Mouse (Mus musculus) MEL (cell line): Measurements from ENCODE around the gene Eif2b3. TPM values are rescaled to one million over a fixed set of nuclear protein-coding genes. Genes with fewer than 3 reads are reported as not detected.

Experiments used
- DNase-seq: peaks from one replicate; pipeline ENCODE4 v3.0.0; 2011; ENCODE audit warnings: low read depth, low spot score
- H3K27ac ChIP-seq: 2 replicates; pipeline ENCODE4 v1.5.1; 2012; ENCODE audit warnings: low read depth, mild to moderate bottlenecking, control low read depth, low read length, moderate library complexity; ENCODE audit not compliant: control insufficient read depth
- H3K27me3 ChIP-seq, 2 experiments: fragments of 150-350 bp in 1 of 2; sonication (generic) in 1 of 2; 2 replicates each; pipeline ENCODE4 v1.6.1; 2012; ENCODE audit warnings: low read length in 2 of 2, mild to moderate bottlenecking in 2 of 2, improper control_type of control experiment in 1 of 2, moderate library complexity in 1 of 2; ENCODE audit not compliant: insufficient read depth in 2 of 2, control insufficient read depth in 1 of 2
- H3K36me3 ChIP-seq, 2 experiments: 2 replicates each; pipeline ENCODE4 v1.6.1; 2012 to 2014; ENCODE audit warnings: low read length in 2 of 2, improper control_type of control experiment in 1 of 2, inconsistent platforms in 1 of 2, mild to moderate bottlenecking in 1 of 2; ENCODE audit not compliant: insufficient read depth in 2 of 2, control insufficient read depth in 1 of 2
- H3K4me1 ChIP-seq, 2 experiments: fragments of 150-350 bp in 1 of 2; sonication (generic) in 1 of 2; 2 replicates each; pipeline ENCODE4 v1.6.1; 2012; ENCODE audit warnings: low read length in 2 of 2, improper control_type of control experiment in 1 of 2, mild to moderate bottlenecking in 1 of 2; ENCODE audit not compliant: insufficient read depth in 2 of 2, control insufficient read depth in 1 of 2
- H3K4me3 ChIP-seq, 2 experiments: fragments of 150-350 bp in 1 of 2; sonication (generic) in 1 of 2; 2 replicates each; pipeline ENCODE4 v1.5.1; 2012; ENCODE audit warnings: low read depth in 2 of 2, low read length in 2 of 2, mild to moderate bottlenecking in 2 of 2, moderate library complexity in 2 of 2, control low read depth in 1 of 2, improper control_type of control experiment in 1 of 2; ENCODE audit not compliant: control insufficient read depth in 1 of 2, insufficient read depth in 1 of 2
- H3K79me2 ChIP-seq: 2 replicates; pipeline ENCODE4 v1.6.1; 2012; ENCODE audit warnings: mild to moderate bottlenecking, low read length, moderate library complexity; ENCODE audit not compliant: control insufficient read depth, poor library complexity, insufficient read depth
- H3K9ac ChIP-seq: 2 replicates; pipeline ENCODE4 v1.6.1; 2012; ENCODE audit warnings: low read depth, mild to moderate bottlenecking, control low read depth, low read length, moderate library complexity; ENCODE audit not compliant: control insufficient read depth, poor library complexity, severe bottlenecking
- H3K9me3 ChIP-seq: fragments of 150-350 bp; sonication (generic); replicated peaks from 2 replicates; pipeline ENCODE4 v1.6.1; 2012; ENCODE audit warnings: mild to moderate bottlenecking, low read length, improper control_type of control experiment, moderate library complexity; ENCODE audit not compliant: insufficient read depth
- BHLHE40 ChIP-seq: IDR thresholded peaks from 2 replicates; pipeline ENCODE4 v1.6.1; 2012; ENCODE audit warnings: low read depth, mild to moderate bottlenecking, inconsistent platforms, low read length, improper control_type of control experiment, borderline replicate concordance
- CHD1 ChIP-seq: IDR thresholded peaks from 2 replicates; pipeline ENCODE4 v1.6.1; 2012; ENCODE audit warnings: low read depth, mild to moderate bottlenecking, inconsistent platforms, low read length, improper control_type of control experiment
- CTCF ChIP-seq, 3 experiments: IDR thresholded peaks in 2 of 3; conservative IDR thresholded peaks in 1 of 3; 2 replicates each; pipeline ENCODE4 v1.5.1; 2011 to 2012; ENCODE audit warnings: low read length in 3 of 3, low read depth in 2 of 3, mild to moderate bottlenecking in 2 of 3, improper control_type of control experiment in 1 of 3, inconsistent platforms in 1 of 3, mixed read lengths in 1 of 3, moderate library complexity in 1 of 3; ENCODE audit not compliant: control insufficient read depth in 1 of 3, insufficient read depth in 1 of 3, poor library complexity in 1 of 3, severe bottlenecking in 1 of 3
- E2F4 ChIP-seq: IDR thresholded peaks from 2 replicates; pipeline ENCODE4 v1.6.1; 2011; ENCODE audit warnings: low read depth, low read length, improper control_type of control experiment, borderline replicate concordance
- EP300 ChIP-seq, 2 experiments: IDR thresholded peaks; 2 replicates each; pipeline ENCODE4 v1.6.1; 2011; ENCODE audit warnings: improper control_type of control experiment in 2 of 2, low read length in 2 of 2, low read depth in 1 of 2, mild to moderate bottlenecking in 1 of 2
- ETS1 ChIP-seq: IDR thresholded peaks from 2 replicates; pipeline ENCODE4 v1.6.1; 2012; ENCODE audit warnings: low read depth, mild to moderate bottlenecking, inconsistent platforms, low read length, improper control_type of control experiment, moderate library complexity
- GABPA ChIP-seq: IDR thresholded peaks from 2 replicates; pipeline ENCODE4 v1.6.1; 2012; ENCODE audit warnings: low read depth, mild to moderate bottlenecking, inconsistent platforms, low read length, improper control_type of control experiment, moderate library complexity
- HCFC1 ChIP-seq: IDR thresholded peaks from 2 replicates; pipeline ENCODE4 v1.6.1; 2012; ENCODE audit warnings: low read depth, mild to moderate bottlenecking, inconsistent platforms, low read length, improper control_type of control experiment, moderate library complexity
- MAX ChIP-seq: IDR thresholded peaks from 2 replicates; pipeline ENCODE4 v1.6.1; 2011; ENCODE audit warnings: low read length, improper control_type of control experiment
- MAZ ChIP-seq: IDR thresholded peaks from 2 replicates; pipeline ENCODE4 v1.6.1; 2012; ENCODE audit warnings: low read depth, mild to moderate bottlenecking, inconsistent platforms, low read length, improper control_type of control experiment
- MYB ChIP-seq: IDR thresholded peaks from 2 replicates; pipeline ENCODE4 v1.6.1; 2011; ENCODE audit warnings: mild to moderate bottlenecking, low read depth, low read length, improper control_type of control experiment
- MYC ChIP-seq: IDR thresholded peaks from 2 replicates; pipeline ENCODE4 v1.6.1; 2011; ENCODE audit warnings: low read depth, mild to moderate bottlenecking, low read length, improper control_type of control experiment, moderate library complexity
- NELFE ChIP-seq: IDR thresholded peaks from 2 replicates; pipeline ENCODE4 v1.6.1; 2011; ENCODE audit warnings: low read depth, low read length, improper control_type of control experiment
- POLR2A ChIP-seq, 2 experiments: IDR thresholded peaks; 2 replicates each; pipeline ENCODE4 v1.6.1; 2011 to 2012; ENCODE audit warnings: low read length in 2 of 2, mild to moderate bottlenecking in 2 of 2, control low read depth in 1 of 2, improper control_type of control experiment in 1 of 2, low read depth in 1 of 2, moderate library complexity in 1 of 2; ENCODE audit not compliant: control insufficient read depth in 1 of 2, insufficient read depth in 1 of 2, poor library complexity in 1 of 2
- POLR2AphosphoS2 ChIP-seq: IDR thresholded peaks from 2 replicates; pipeline ENCODE4 v1.6.1; 2011; ENCODE audit warnings: low read length, improper control_type of control experiment
- RAD21 ChIP-seq: IDR thresholded peaks from 2 replicates; pipeline ENCODE4 v1.6.1; 2011; ENCODE audit warnings: mild to moderate bottlenecking, low read depth, low read length, improper control_type of control experiment
- RCOR1 ChIP-seq: IDR thresholded peaks from 2 replicates; pipeline ENCODE4 v1.6.1; 2012; ENCODE audit warnings: low read depth, mild to moderate bottlenecking, inconsistent platforms, low read length, improper control_type of control experiment
- SIN3A ChIP-seq: IDR thresholded peaks from 2 replicates; pipeline ENCODE4 v1.6.1; 2012; ENCODE audit warnings: low read length, improper control_type of control experiment, inconsistent platforms
- SMC3 ChIP-seq: IDR thresholded peaks from 2 replicates; pipeline ENCODE4 v1.6.1; 2011; ENCODE audit warnings: low read depth, low read length, improper control_type of control experiment
- TBP ChIP-seq: IDR thresholded peaks from 2 replicates; pipeline ENCODE4 v1.8.0; 2011; ENCODE audit warnings: low read depth, low read length, improper control_type of control experiment
- TCF12 ChIP-seq: IDR thresholded peaks from 2 replicates; pipeline ENCODE4 v1.6.1; 2014; ENCODE audit warnings: low read depth, mild to moderate bottlenecking, inconsistent platforms, low read length, improper control_type of control experiment, moderate library complexity
- UBTF ChIP-seq: IDR thresholded peaks from 2 replicates; pipeline ENCODE4 v1.6.1; 2012; ENCODE audit warnings: low read depth, mild to moderate bottlenecking, inconsistent platforms, low read length, improper control_type of control experiment, moderate library complexity, borderline replicate concordance; ENCODE audit not compliant: insufficient read depth
- USF1 ChIP-seq: IDR thresholded peaks from 2 replicates; pipeline ENCODE4 v1.6.1; 2014; ENCODE audit warnings: low read depth, mild to moderate bottlenecking, inconsistent platforms, low read length, improper control_type of control experiment, moderate library complexity
- USF2 ChIP-seq, 2 experiments: IDR thresholded peaks; 2 replicates each; pipeline ENCODE4 v1.6.1; 2011 to 2012; ENCODE audit warnings: improper control_type of control experiment in 2 of 2, low read length in 2 of 2, borderline replicate concordance in 1 of 2, inconsistent platforms in 1 of 2, low read depth in 1 of 2, mild to moderate bottlenecking in 1 of 2; ENCODE audit not compliant: insufficient read depth in 1 of 2
- ZC3H11A ChIP-seq: IDR thresholded peaks from 2 replicates; pipeline ENCODE4 v1.6.1; 2012; ENCODE audit warnings: low read depth, mild to moderate bottlenecking, inconsistent platforms, low read length, improper control_type of control experiment
- ZNF384 ChIP-seq: IDR thresholded peaks from 2 replicates; pipeline ENCODE4 v1.6.1; 2012; ENCODE audit warnings: low read depth, mild to moderate bottlenecking, inconsistent platforms, low read length, improper control_type of control experiment
- polyA plus RNA-seq, 2 experiments: library from polyadenylated mRNA; stranded (reverse) in 1 of 2; unstranded in 1 of 2; fragments of >175 nt in 1 of 2; fragments of >200 nt in 1 of 2; gene quantifications; 2 replicates each; pipeline versions ENCODE4 v1.2.1 to v1.2.4; 2012; ENCODE audit warnings: low replicate concordance in 2 of 2, low read depth in 1 of 2; ENCODE audit not compliant: insufficient read length in 2 of 2, insufficient read depth in 1 of 2, missing spikeins in 1 of 2
- total RNA-seq: library from RNA; depleted of rRNA; stranded (reverse); fragments of 300-350 nt; gene quantifications from 2 replicates; pipeline ENCODE4 v1.2.3, GENCODE M21; 2012

Gene Eif2b3
- total and polyA plus RNA-seq, 3 experiments: 77.5 to 79.3 TPM; not detected in 1

DNA sequence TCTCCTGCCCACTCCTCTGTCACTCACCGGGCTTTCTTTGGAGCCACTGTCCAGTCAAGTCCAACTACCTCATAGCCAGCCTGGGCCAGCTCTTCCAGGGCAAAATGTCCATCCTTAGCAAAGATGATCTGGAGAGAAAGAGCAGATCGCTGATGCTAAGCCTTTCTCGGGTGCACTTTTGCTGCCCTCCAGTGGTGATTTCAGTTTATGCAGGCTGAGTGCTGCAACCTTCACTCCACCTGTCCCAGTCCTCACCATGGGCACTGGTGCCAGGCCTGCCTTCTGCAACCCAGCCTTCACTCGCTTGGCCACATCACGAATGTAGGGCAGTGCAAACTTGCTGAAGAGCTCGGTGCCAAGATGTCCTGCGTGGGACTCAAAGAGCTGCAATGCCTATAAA, 27.8 kb upstream of the Eif2b3 start:
- no peak overlapping the region for H3K4me3 ChIP-seq
- no peak overlapping the region for H3K27ac ChIP-seq
- TF ChIP-seq SMC3 (peak; percentile 71), RCOR1 (0 out of 2 replicates have a peak, but pooled peaks have one; percentile 12), POLR2AphosphoS2 (no peak), CTCF (IDR thresholded peaks at IDR 0.05 in 2 of 3, conservative IDR thresholded peaks at IDR 0.05 in 1 of 3; ENCODE audit: control insufficient read depth in 1 of 3, insufficient read depth in 1 of 3, low read depth in 2 of 3, low read length in 3 of 3, poor library complexity in 1 of 3, severe bottlenecking in 1 of 3) (peak; percentile 76 to 95 (median 85)), CHD1 (no peak), ZC3H11A (peak; percentile 39; the same call in 1 of the 2 replicates), RAD21 (peak; percentile 74), GABPA (no peak), BHLHE40 (peak; percentile 34), MAZ (0 out of 2 replicates have a peak, but pooled peaks have one; percentile 26), MYC (0 out of 2 replicates have a peak, but pooled peaks have one; percentile 19), ZNF384 (no peak)
- TF ChIP-seq, all 39 proteins: peak for 8
- Histone ChIP-seq H3K79me2 (peaks cover 6% of the 10 kb centered on the region; the same call in 1 of the 2 replicates), H3K9ac (no peak overlapping the region), H3K9me3 (no peaks in the 10 kb centered on the region), H3K4me1 (peaks cover 0 to 9% of the 10 kb centered on the region in 2 experiments; a peak in 2 of 4 replicates), H3K36me3 (peaks cover 0 to 5% of the 10 kb centered on the region in 2 experiments; a peak in 2 of 4 replicates), H3K27me3 (no peaks in the 10 kb centered on the region)
- peak; percentile 80 for DNase-seq

- H3K27me3 ChIP-seq: no peaks in the 10 kb centered on the region
- DNase-seq: peak; percentile 96
- H3K4me1 ChIP-seq: peaks cover 0 to 5% of the 10 kb centered on the region in 2 experiments; a peak in 2 of 4 replicates
- H3K79me2 ChIP-seq: peaks cover 6% of the 10 kb centered on the region; the same call in 1 of the 2 replicates
- H3K36me3 ChIP-seq: peaks cover 0 to 5% of the 10 kb centered on the region in 2 experiments; a peak in 2 of 4 replicates
- H3K9me3 ChIP-seq: no peaks in the 10 kb centered on the region
- H3K4me3 ChIP-seq: peak within 1 kb of the TSS; percentile 65 to 85
- peak within 1 kb of the TSS; percentile 70 for H3K27ac ChIP-seq
- H3K9ac ChIP-seq: peak within 1 kb of the TSS; percentile 77
- peak; percentile 50 to 77; a peak in 3 of 4 replicates for TF ChIP-seq EP300 (IDR thresholded peaks at IDR 0.05; ENCODE audit: low read depth in 1 of 2, low read length in 2 of 2)
- TF ChIP-seq TBP: peak; percentile 74
- TF ChIP-seq USF1: peak; percentile 99
- TF ChIP-seq MYB: no peak
- peak; percentile 96 for TF ChIP-seq MAX
- no peak for TF ChIP-seq BHLHE40
- peak; percentile 53 to 92; a peak in 3 of 4 replicates for TF ChIP-seq USF2 (IDR thresholded peaks at IDR 0.05; ENCODE audit: borderline replicate concordance in 1 of 2, insufficient read depth in 1 of 2, low read depth in 1 of 2, low read length in 2 of 2)
- peak; percentile 22 for TF ChIP-seq RCOR1
- no peak for TF ChIP-seq CHD1
- TF ChIP-seq MAZ: no peak
- peak; percentile 83 for TF ChIP-seq TCF12
- peak in 1 of 2 experiments; percentile 88; a peak in 2 of 4 replicates for TF ChIP-seq POLR2A (IDR thresholded peaks at IDR 0.05; ENCODE audit: control insufficient read depth in 1 of 2, insufficient read depth in 1 of 2, low read depth in 1 of 2, low read length in 2 of 2, poor library complexity in 1 of 2)
- peak; percentile 100 for TF ChIP-seq SIN3A
- peak; percentile 73 for TF ChIP-seq NELFE
- TF ChIP-seq E2F4: no peak
- peak; percentile 55; the same call in 1 of the 2 replicates for TF ChIP-seq ETS1
- TF ChIP-seq ZC3H11A: no peak
- no peak for TF ChIP-seq POLR2AphosphoS2
- no peak for TF ChIP-seq UBTF
- TF ChIP-seq CTCF (IDR thresholded peaks at IDR 0.05 in 2 of 3, conservative IDR thresholded peaks at IDR 0.05 in 1 of 3; ENCODE audit: control insufficient read depth in 1 of 3, insufficient read depth in 1 of 3, low read depth in 2 of 3, low read length in 3 of 3, poor library complexity in 1 of 3, severe bottlenecking in 1 of 3): no peak
- TF ChIP-seq RAD21: no peak
- TF ChIP-seq GABPA: no peak
- TF ChIP-seq MYC: peak; percentile 2; the same call in 1 of the 2 replicates
- peak; percentile 96 for TF ChIP-seq HCFC1
Measured at GRCm38 (mm10) chr4:116993672-116994621, 25.3 kb upstream of the Eif2b3 start, which contains the start of gene Urod. Urod (minus strand) TSS chr4:116994413.
